Mouse (Mus musculus) gastrocnemius, postnatal 10 days (tissue): ENCODE measurements around the gene Pcdh11x. TPM values are rescaled to one million over a fixed set of nuclear protein-coding genes. Genes with fewer than 3 reads are reported as not detected.
"Not testable (repeated sequence)": the region's sequence is repeated elsewhere in the genome, so short reads cannot be mapped to it uniquely, and the experiment has no call there.

Experiments used
- DNase-seq: peaks from one replicate; pipeline ENCODE4 v3.0.0; 2021; ENCODE audit warnings: mixed read lengths
- long read RNA-seq, 2 experiments: library from polyadenylated mRNA; stranded (forward); transcript quantifications; one replicate each; pipeline ENCODE4 v2.0.0; 2021
- total RNA-seq, 2 experiments: library from RNA; stranded (reverse); gene quantifications; 2 replicates each; pipeline ENCODE4 v1.2.3; 2021

Pcdh11x gene
- under 1 TPM; 0.40 to 0.63 TPM for total RNA-seq
- long read RNA-seq, experiment 1 = 0 reads
- long read RNA-seq, experiment 2 = 0 reads

DNA sequence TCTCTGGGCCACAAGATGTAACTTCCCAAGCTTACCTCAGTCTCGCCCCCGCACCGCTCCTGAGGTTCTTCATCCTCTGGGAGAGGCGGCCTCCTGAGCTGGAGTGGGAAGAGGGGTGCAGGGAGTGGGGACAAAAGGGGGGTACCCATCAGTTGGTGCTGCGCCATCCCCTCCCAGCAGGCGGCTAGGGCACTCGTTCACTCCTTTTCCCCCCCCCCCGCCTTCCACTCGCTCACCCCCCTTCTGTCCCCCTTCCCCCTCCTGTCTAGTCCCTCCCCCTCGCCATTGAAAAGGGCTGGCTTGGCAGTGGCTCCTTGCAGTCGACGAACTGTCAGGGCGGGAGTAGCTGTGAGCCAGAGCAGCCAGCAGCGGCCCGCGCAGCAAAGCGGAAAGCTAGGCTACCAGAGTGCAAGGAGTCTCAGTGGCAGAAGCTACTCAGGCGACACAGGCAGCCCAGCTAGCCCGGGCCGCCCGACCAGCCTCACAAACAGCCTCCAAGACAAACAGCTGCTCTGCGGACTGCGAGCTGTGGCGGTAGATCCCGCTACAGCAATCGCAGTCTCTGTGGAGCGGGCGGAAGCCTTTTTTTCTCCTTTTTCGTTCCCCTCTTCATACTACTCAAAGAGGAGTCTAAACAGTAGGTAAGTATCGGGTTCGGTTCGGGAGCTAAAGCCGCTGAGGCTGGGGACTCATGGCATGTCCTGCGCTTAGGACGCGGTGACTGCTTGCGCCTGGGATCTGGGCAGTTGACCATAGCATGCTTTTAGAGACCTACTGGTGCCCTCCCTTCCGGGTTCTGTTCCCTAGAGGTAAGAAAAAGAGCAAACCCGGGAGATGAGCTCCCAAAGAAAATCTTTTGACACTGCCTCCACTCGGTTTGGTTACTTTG, at the start of gene Pcdh11x:
Pcdh11x (plus strand) TSS at position 249 of the 889 bp plus-strand sequence.
- peak; percentile 10 for DNase-seq

DNA sequence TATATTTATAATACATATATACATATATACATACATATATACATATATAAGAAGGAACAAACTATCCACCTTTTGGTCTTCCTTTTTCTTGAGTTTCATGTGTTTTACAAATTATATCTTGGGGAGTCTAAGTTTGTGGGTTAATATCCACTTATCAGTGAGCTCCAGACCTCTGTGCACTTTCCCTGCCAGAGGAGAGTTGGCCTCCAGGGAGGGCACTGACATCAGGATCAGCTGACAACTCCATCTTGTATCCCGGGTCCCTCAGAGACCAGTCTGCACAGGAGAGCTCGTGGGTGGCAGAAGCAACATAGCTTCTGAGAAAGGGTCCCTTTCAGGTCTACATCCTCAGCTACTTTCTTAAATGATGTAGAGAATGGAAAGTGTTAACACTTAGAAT, 30.0 kb upstream of the Pcdh11x start:
- DNase-seq = no peak

DNA sequence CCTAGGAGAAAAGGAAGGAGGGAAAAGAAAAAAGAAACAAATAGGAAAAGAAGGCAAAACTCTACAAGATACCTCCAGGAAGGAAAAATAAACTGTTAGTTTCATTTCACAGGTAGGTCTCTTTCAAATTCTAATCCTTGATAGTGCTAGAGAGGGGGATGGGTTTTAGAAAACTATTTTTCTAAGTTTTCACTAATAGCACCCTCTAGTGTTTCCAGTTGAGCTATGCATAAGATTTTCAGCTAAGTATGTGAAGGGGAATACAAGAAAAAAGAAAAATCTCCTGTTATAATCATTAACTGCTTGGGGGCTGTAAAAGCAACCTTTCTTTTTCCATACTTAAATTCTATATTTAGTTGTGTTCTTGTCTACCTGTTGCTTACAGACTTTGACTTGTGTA, 4.5 kb upstream of the Pcdh11x start:
- no peak for DNase-seq

DNA sequence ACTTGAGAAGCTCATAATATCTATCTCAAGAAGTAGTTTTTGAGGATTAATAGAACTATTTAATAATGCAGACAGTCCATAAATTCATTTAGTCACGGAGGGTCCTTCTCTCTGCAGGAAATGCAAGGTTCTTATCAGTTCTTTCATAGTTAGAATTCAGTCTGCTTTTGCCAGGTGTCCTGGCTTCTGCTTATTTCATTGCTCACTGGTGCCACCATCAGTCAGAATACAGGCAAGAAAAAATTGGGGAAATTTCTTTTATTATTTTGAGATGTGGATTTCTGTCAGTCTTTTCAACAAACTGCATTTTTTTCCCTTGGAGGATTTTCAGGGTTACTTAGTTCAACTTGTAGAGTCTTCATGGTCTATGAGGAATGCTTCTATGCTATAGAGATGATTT, 2.6 kb upstream of the Pcdh11x start:
- DNase-seq = no peak

DNA sequence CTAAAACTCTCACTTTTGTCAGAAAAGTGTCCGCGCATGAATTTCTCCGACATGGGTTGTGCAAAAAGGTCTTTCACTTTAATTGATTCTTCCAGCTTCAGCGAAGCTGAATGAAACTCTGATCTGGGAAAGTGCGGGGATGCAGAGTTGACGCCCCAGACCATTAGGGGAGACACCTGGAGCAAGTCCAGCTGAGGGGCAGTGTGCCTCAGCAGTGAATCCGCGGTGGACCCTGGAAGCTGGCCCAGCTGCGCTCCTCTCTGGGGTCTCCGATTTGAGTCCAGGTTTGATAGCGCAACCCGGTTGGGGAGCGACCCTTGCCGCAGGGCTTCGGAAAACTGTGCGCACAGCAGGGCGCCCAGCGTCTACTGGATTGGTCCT, 831 bp downstream of the Pcdh11x start:
- no peak for DNase-seq

- no peak for DNase-seq
Measured at GRCm38 (mm10) chrX:120291696-120292095, 1.6 kb downstream of the Pcdh11x start.

GRCm38 (mm10) chrX:120292832-120293750, 3.0 kb downstream of the Pcdh11x start:
- peak; percentile 12 for DNase-seq

DNA sequence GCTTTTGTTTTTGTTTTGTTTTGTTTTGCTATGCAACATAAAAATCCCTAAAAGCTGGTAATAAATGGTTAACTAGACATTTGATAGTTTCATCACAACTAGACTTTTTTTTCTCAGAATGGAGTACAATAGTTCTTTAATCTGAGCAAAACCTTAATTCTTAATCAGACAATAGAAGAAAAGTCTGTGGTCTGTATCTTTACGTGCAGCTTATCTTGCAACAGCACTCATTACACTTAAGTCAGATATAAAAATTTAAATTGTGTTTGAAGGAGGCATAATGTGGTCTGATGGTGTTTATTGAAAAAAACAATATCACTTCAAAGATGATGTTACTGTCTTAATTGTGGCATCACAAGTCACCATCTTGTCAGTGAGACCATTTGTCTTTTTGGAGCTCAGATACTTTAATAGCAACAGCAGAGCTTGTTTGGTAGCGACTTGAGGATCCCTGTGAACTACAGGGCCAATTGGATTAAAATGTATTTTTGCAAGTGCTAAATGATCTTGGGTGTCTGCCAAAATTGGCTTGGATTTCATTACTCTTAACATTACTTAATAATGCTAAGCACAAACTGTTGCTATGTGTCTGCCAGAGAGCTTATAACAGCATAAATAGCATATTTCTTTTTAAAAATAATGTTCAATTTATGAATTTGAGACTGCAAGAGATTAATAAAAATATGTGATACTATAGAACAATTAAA, 11.6 kb downstream of the Pcdh11x start:
- DNase-seq = no peak

DNA sequence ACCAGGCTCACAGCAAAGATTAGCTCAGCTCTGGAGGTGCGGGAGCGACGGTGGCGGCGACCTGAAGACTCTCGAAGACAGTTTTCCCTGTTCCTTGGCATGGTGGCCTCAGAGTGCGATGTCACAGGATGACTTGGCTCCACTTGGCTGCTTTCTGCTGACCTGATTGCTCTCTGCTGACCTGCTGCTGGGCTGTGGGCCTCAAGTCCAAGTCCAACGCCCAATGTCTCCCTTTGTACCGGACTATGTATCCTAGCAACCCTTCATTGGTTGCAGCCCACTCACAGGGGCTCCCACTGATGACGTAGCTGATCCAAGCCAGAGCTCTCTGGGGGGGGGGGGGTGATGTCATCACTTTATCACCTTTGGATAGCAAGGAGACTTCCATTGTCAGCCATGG, 22.9 kb downstream of the Pcdh11x start, which contains the start of gene H2afb3:
H2afb3 (minus strand) TSS at position 101 of the 400 bp plus-strand sequence.
- not testable (repeated sequence) for DNase-seq

DNA sequence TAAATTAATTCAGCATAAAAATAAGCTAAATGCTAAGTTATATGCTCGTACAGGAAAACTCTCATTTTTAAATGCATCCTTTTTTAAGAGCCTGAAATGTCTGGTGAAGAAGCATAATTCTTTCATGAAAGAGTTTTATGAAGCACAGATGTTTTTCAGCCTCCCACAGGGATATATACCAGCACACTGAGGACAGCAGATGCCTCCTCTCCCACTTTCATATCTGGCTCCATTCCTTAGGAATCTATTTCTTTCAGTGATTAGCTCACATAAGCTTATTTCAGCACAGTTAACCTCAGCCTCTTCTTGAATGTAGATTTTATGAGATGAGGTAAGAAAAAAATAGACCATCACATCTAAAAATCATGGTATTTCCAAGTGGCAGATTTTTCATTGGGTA, 176.2 kb downstream of the Pcdh11x start:
- DNase-seq = no peak

DNA sequence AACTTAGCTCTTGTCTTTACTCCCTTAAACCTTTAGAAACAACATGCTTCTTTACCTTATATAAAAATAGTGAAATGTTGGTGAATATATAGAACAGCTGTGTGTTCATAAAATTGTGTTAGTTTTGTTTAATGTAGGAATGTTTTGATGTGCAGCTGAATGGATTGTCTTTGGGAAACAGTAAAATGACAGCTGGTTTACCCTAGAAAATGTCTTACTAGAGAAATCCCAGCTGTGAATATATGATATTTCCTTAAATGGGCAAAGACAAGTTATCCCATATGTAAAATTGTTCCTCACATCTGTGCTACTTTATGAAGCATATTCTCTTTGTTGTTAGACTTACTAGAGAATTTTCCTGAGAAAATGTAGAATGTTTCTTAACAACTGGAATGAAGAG, 196.4 kb downstream of the Pcdh11x start:
- no peak for DNase-seq

- no peak for DNase-seq
Measured at GRCm38 (mm10) chrX:120524986-120525385, 234.9 kb downstream of the Pcdh11x start.

- no peak for DNase-seq
Measured at GRCm38 (mm10) chrX:120599309-120599708, 309.2 kb downstream of the Pcdh11x start.

DNA sequence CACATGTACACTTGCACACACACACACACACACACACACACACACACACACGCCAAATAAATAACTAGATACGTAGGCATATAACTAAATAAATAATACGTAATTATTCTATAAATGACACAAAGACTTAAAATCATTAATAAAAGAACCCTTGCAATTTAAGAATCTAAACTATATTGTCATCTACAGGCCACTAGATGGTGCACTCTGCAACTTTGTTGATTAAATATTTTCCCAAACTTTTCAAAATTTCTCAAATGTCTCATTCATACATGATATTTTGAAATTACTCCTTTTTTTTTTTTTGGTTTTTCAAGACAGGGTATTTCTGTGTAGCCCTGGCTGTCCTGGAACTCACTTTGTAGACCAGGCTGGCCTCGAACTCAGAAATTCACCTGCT, 328.4 kb downstream of the Pcdh11x start:
- no peak for DNase-seq

DNA sequence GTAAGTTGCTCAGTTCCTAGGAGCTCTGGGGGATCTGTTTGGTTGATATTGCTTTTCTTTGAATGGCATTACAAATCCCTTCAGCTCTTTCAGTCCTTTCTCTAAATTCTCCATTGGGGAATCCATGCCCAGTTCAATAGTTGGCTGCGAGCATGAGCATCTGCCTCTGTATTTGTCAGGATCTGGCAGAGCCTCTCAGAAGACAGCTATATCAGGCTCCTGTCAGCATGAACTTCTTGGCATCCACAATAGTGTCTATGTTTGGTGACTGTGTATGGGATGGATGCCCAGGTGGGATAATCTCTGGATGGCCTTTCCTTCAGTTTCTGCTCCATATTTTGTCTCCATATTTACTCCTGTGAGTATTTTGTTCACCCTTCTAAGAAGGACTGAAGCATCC, 380.2 kb downstream of the Pcdh11x start:
- DNase-seq = not testable (repeated sequence)

DNA sequence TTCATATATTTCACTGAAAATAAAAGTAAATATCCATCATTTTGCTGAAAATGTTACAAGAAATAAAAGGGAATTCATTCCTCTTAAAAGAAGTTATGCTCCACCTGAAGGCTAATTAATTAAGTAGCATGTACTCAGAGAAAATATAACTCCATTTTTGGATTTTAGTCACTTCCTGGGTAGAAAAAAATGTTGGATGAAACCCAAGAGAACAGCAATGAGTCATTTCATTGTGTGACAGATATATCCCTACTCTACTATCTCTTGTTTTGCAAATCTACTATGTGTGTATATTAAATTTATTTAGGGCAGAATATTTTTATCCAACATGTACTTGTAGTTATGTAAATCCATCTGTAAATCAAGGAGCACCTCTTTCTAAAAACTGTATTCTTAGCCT, 444.1 kb downstream of the Pcdh11x start:
- DNase-seq = no peak

- no peak for DNase-seq
Measured at GRCm38 (mm10) chrX:120735792-120736191, 445.7 kb downstream of the Pcdh11x start.

DNA sequence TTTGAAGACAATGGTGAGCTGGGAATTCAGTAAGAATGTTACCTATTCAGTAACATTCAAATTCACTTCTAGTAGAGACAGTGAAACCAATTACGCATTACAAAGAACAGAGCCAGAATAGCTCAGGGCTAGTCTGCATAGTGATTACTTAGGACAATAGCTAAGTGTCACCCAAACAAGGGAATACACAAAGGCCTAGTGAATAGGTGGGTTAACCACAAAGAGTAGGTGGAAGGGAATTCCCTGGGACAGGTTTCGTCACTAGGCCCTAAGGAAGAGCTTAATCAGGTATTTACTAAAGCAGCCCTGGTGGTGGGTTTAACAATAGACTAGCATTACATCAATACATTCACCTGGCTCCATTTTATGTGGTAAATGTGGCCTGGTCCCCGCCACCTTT, 654.5 kb downstream of the Pcdh11x start:
- DNase-seq = no peak
